8 mouse cellular contexts compared by ENCODE assay signal in the genomic region with DNA sequence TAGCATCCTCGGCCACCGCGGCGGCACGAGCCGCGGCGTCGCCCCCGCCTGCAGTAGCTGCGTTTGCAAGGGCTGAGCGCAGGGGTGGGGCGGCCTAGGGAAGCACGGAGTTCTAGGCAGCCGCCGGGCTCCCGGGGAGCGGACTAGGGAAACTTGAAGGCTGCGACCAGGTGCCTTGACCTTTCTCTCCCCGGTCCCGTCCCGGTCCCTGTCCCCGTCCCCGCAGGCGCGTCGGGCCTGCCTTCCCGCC. TPM values are rescaled to one million over a fixed set of nuclear protein-coding genes. Genes with fewer than 3 reads are reported as not detected.
DNase-seq lines count a peak whose midpoint lies in the region; ATAC-seq and TF ChIP-seq lines count a peak whose summit lies in the region.

No protein-coding gene starts in this region.

- peak overlapping the region; percentile 58 for H3K4me3 ChIP-seq in kidney, postnatal 0 days (replicated peaks; ENCODE audit: low read depth, low read length)
- H3K4me3 ChIP-seq in brown adipose tissue, adult 24 weeks (ENCODE audit: insufficient read depth, low read depth, low read length), result peak overlapping the region; percentile 93
- H3K4me3 ChIP-seq in hindbrain, embryonic 15.5 days, result peak overlapping the region; percentile 98
- peak overlapping the region; percentile 93 for H3K4me3 ChIP-seq in midbrain, embryonic 16.5 days (ENCODE audit: low read depth, low read length)

- under 1% methylated on average over 23 of the region's 28 CpGs for WGBS in kidney, postnatal 0 days
- 0% methylated on average over 25 of the region's 28 CpGs for WGBS in hindbrain, embryonic 15.5 days
- 1% methylated on average over 16 of the region's 28 CpGs for WGBS in midbrain, embryonic 16.5 days

- ATAC-seq in kidney, postnatal 0 days (replicated peaks; ENCODE audit: low FRiP score, low read depth), result no peak; the same call in 1 of the 2 replicates
- ATAC-seq in hindbrain, embryonic 15.5 days (ENCODE audit: low FRiP score, low read depth), result no peak
- ATAC-seq in midbrain, embryonic 16.5 days, result no peak

- no peak for TF ChIP-seq CTCF in kidney, postnatal 0 days (IDR thresholded peaks at IDR 0.05; ENCODE audit: low read depth)

- no peak for DNase-seq in kidney, postnatal 0 days (ENCODE audit: low spot score)
- DNase-seq in kidney, postnatal 14 days, result no peak
- DNase-seq in layer of hippocampus, postnatal 25 days (ENCODE audit: extremely low spot score in 1 of 2, low spot score in 1 of 2), result no peak
- no peak for DNase-seq in layer of hippocampus, adult 18-20 months (ENCODE audit: low spot score in 2 of 2)
- DNase-seq in cerebellum, postnatal 25 days, result no peak

- H3K4me2 ChIP-seq in kidney, postnatal 0 days (ENCODE audit: low read length), result peak overlapping the region; percentile 72
- peak overlapping the region; percentile 94 for H3K4me2 ChIP-seq in hindbrain, embryonic 15.5 days
- peak overlapping the region; percentile 95 for H3K4me2 ChIP-seq in midbrain, embryonic 16.5 days (ENCODE audit: low read length)

- peak overlapping the region; percentile 95 for H3K27ac ChIP-seq in kidney, postnatal 0 days
- peak overlapping the region; percentile 62 for H3K27ac ChIP-seq in brown adipose tissue, adult 24 weeks (replicated peaks; ENCODE audit: low read depth, low read length)
- peak overlapping the region; percentile 95 for H3K27ac ChIP-seq in hindbrain, embryonic 15.5 days (replicated peaks)
- H3K27ac ChIP-seq in midbrain, embryonic 16.5 days (ENCODE audit: low read length), result peak overlapping the region; percentile 95

- H3K9me3 ChIP-seq in kidney, postnatal 0 days (replicated peaks; ENCODE audit: low read length), result no peaks in the 10 kb centered on the region
- H3K9me3 ChIP-seq in hindbrain, embryonic 15.5 days, result no peaks in the 10 kb centered on the region
- H3K9me3 ChIP-seq in midbrain, embryonic 16.5 days (replicated peaks; ENCODE audit: control insufficient read depth, low read length, poor library complexity, severe bottlenecking), result no peaks in the 10 kb centered on the region

- no peaks in the 10 kb centered on the region for H3K4me1 ChIP-seq in kidney, postnatal 0 days (replicated peaks; ENCODE audit: insufficient read depth, low read length)
- H3K4me1 ChIP-seq in brown adipose tissue, adult 24 weeks (ENCODE audit: control insufficient read depth, insufficient read depth, insufficient read length, low read length), result no peaks in the 10 kb centered on the region
- H3K4me1 ChIP-seq in hindbrain, embryonic 15.5 days (replicated peaks), result peaks cover 24% of the 10 kb centered on the region
- H3K4me1 ChIP-seq in midbrain, embryonic 16.5 days (ENCODE audit: control insufficient read depth, insufficient read depth, low read length), result peaks cover 7% of the 10 kb centered on the region

- H3K9ac ChIP-seq in kidney, postnatal 0 days (ENCODE audit: low read depth, low read length), result peak overlapping the region; percentile 76
- H3K9ac ChIP-seq in hindbrain, embryonic 15.5 days, result peak overlapping the region; percentile 97
- peak overlapping the region; percentile 96 for H3K9ac ChIP-seq in midbrain, embryonic 16.5 days (ENCODE audit: low read depth, low read length)

- H3K27me3 ChIP-seq in kidney, postnatal 0 days (ENCODE audit: insufficient read depth, low read length), result no peaks in the 10 kb centered on the region
- no peaks in the 10 kb centered on the region for H3K27me3 ChIP-seq in hindbrain, embryonic 15.5 days
- H3K27me3 ChIP-seq in midbrain, embryonic 16.5 days (ENCODE audit: control insufficient read depth, insufficient read depth, low read depth, low read length), result no peaks in the 10 kb centered on the region

- no peaks in the 10 kb centered on the region for H3K36me3 ChIP-seq in kidney, postnatal 0 days (ENCODE audit: insufficient read depth, low read length)
- no peaks in the 10 kb centered on the region for H3K36me3 ChIP-seq in hindbrain, embryonic 15.5 days
- no peaks in the 10 kb centered on the region for H3K36me3 ChIP-seq in midbrain, embryonic 16.5 days (ENCODE audit: control insufficient read depth, insufficient read depth, low read length)

RNA-seq across cellular contexts. Expression of gene Lrba, which starts 0.2 kb away (rescaled TPM):
- 5.9 and 6.3 TPM in 2 replicates for polyA plus RNA-seq in kidney, postnatal 0 days (2015; fragmentation: Nextera tagmentation; extraction: Ambion mirVana)
- 16.8 and 19.4 TPM in 2 replicates for polyA plus RNA-seq in brown adipose tissue, adult 24 weeks (2012; ENCODE audit: insufficient read depth, insufficient read length, missing spikeins)
- polyA plus RNA-seq in hindbrain, embryonic 15.5 days (2015; fragmentation: Nextera tagmentation; extraction: Ambion mirVana), result 5.6 and 5.7 TPM in 2 replicates
- polyA plus RNA-seq in midbrain, embryonic 16.5 days (2015; fragmentation: Nextera tagmentation; extraction: Ambion mirVana), result 4.2 and 4.5 TPM in 2 replicates
- 10 to 100 TPM; 23.9 to 27.4 TPM for total RNA-seq in layer of hippocampus, postnatal 25 days (2021)
- total RNA-seq in layer of hippocampus, adult 18-20 months (2021), result 10 to 100 TPM; 29.5 to 30.2 TPM
